Mouse (Mus musculus) megakaryocyte, adult 5-6 weeks (primary cell): ENCODE results near the gene Irf2. TPM values are rescaled to one million over a fixed set of nuclear protein-coding genes. Genes with fewer than 3 reads are reported as not detected.

ENCODE experiments used
- total RNA-seq, 2 experiments: library from RNA; stranded (forward) in 1 of 2; stranded (reverse) in 1 of 2; fragments of 153-499, 151-499 nt in 1 of 2; fragments of 221-1000, 200-1000 nt in 1 of 2; gene quantifications; 2 replicates each; pipeline versions ENCODE4 v1.2.3 to v1.2.4; 2015 to 2017

The Irf2 gene
- total RNA-seq, 2 experiments from 2014 or later, result 37.9 to 154 TPM

Other genes with a start within 250 kb of the Irf2 start
- 21.0 and 25.9 TPM in 2 replicates for gene Cenpu, start 187.7 kb upstream of the Irf2 start, total RNA-seq (2015)
- 30.1 and 70.6 TPM in 2 replicates for gene Cenpu, start 187.7 kb upstream of the Irf2 start, total RNA-seq (2017)
- 19.2 and 20.1 TPM in 2 replicates for gene Primpol, start 122.5 kb upstream of the Irf2 start, total RNA-seq (2015)
- gene Primpol, start 122.5 kb upstream of the Irf2 start, total RNA-seq (2017), result 7.5 and 9.6 TPM in 2 replicates
- 40.0 and 41.8 TPM in 2 replicates for gene Casp3, start 122.4 kb upstream of the Irf2 start, total RNA-seq (2015)
- gene Casp3, start 122.4 kb upstream of the Irf2 start, total RNA-seq (2017), result 74.2 and 88.3 TPM in 2 replicates
- not detected in 2 replicates for gene Enpp6, start 247.2 kb downstream of the Irf2 start, total RNA-seq (2015)
- 0.20 TPM in 1 of 2 replicates, not detected in the other for gene Enpp6, start 247.2 kb downstream of the Irf2 start, total RNA-seq (2017)